Mouse (Mus musculus): ENCODE results near the gene Ctnna3. TPM values are rescaled to one million over a fixed set of nuclear protein-coding genes. Genes with fewer than 3 reads are reported as not detected.
"Not testable (repeated sequence)": the region's sequence is repeated elsewhere in the genome, so short reads cannot be mapped to it uniquely, and the experiment has no call there.

Ctnna3 gene
- polyA plus RNA-seq, 1 experiment from 2014 or later: 1.8 TPM

- H3K36me3 ChIP-seq; ATAC-seq (ENCODE audit: low FRiP score, low read depth); H3K9me3 ChIP-seq; H3K9ac ChIP-seq; H3K4me1 ChIP-seq (replicated peaks); H3K4me2 ChIP-seq; H3K4me3 ChIP-seq; H3K27me3 ChIP-seq; H3K27ac ChIP-seq (replicated peaks): not testable (repeated sequence)
- 31% methylated on average over 3 of the region's 3 CpGs for WGBS
Observed at GRCm38 (mm10) chr10:64744099-64744498, 1314.2 kb downstream of the Ctnna3 start.

DNA sequence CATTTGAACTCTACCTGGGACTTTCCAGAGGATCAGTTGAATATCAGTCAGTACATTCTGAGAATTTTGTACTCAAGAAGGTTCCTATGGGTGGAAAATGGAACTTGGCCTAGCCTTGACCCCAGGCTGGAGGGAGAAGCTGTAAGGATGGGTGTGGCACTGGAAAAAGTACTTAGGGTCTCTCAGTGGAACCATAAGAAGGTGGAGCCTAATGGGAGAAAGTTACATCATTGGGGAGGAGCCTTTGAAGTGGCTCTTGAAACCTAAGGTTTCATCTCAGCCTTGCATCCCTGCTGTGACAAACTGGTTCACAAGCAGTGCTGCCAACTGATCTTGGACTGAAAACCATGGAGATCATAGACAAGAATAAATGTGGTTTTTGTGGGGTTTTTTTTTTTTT, 1318.8 kb downstream of the Ctnna3 start:
- H3K4me2 ChIP-seq: no peak overlapping the region
- H3K36me3 ChIP-seq: no peaks in the 10 kb centered on the region
- no peak overlapping the region for H3K27ac ChIP-seq (replicated peaks)
- H3K4me3 ChIP-seq: no peak overlapping the region
- 0 out of 2 replicates have a peak, but pooled peaks cover 2% of the 10 kb centered on the region for H3K9me3 ChIP-seq
- no peak overlapping the region for H3K9ac ChIP-seq
- no peaks in the 10 kb centered on the region for H3K4me1 ChIP-seq (replicated peaks)
- ATAC-seq (ENCODE audit: low FRiP score, low read depth): no peak
- no peaks in the 10 kb centered on the region for H3K27me3 ChIP-seq

DNA sequence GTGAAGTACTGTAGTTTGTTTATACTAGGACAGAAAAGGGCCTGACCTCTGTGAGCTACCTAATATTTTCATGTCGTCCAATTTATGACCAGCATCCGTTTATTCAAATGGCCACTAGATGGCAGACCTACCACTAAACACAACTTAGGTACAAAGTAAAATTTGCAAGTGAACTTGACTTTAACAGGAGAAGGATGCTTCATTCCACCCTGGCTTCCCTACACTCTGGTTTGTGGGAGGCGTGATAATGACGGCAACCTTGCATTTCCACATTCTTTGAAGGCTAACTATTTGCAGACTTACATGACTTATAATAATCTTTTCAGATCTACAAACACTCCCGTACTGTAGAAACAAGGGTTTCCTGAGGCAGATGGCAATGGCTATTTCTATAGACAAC, 1320.9 kb downstream of the Ctnna3 start:
- no peak overlapping the region for H3K27ac ChIP-seq (replicated peaks)
- no peaks in the 10 kb centered on the region for H3K4me1 ChIP-seq (replicated peaks)
- no peak for ATAC-seq (ENCODE audit: low FRiP score, low read depth)
- no peak overlapping the region for H3K4me3 ChIP-seq
- 0 out of 2 replicates have a peak, but pooled peaks cover 3% of the 10 kb centered on the region for H3K9me3 ChIP-seq
- no peak overlapping the region for H3K9ac ChIP-seq
- 42% methylated on average over 5 of the region's 5 CpGs for WGBS
- H3K36me3 ChIP-seq: no peaks in the 10 kb centered on the region
- no peaks in the 10 kb centered on the region for H3K27me3 ChIP-seq
- no peak overlapping the region for H3K4me2 ChIP-seq

GRCm38 (mm10) chr10:64836315-64836714, 1406.4 kb downstream of the Ctnna3 start:
- 86% methylated on average over 1 of the region's 1 CpGs for WGBS
- no peak for ATAC-seq (ENCODE audit: low FRiP score, low read depth)
- no peaks in the 10 kb centered on the region for H3K4me1 ChIP-seq (replicated peaks)
- no peak overlapping the region for H3K4me3 ChIP-seq
- H3K9ac ChIP-seq: no peak overlapping the region
- no peaks in the 10 kb centered on the region for H3K9me3 ChIP-seq
- H3K4me2 ChIP-seq: no peak overlapping the region
- no peak overlapping the region for H3K27ac ChIP-seq (replicated peaks)
- H3K27me3 ChIP-seq: no peaks in the 10 kb centered on the region
- H3K36me3 ChIP-seq: no peaks in the 10 kb centered on the region

GRCm38 (mm10) chr10:64861439-64861838, 1431.5 kb downstream of the Ctnna3 start:
- Histone ChIP-seq H3K9me3 (no peaks in the 10 kb centered on the region), H3K27me3 (no peaks in the 10 kb centered on the region), H3K4me2 (no peak overlapping the region), H3K4me3 (no peak overlapping the region), H3K9ac (no peak overlapping the region), H3K36me3 (no peaks in the 10 kb centered on the region), H3K4me1 (replicated peaks) (no peaks in the 10 kb centered on the region), H3K27ac (replicated peaks) (no peak overlapping the region)
- WGBS: 83% methylated on average over 2 of the region's 2 CpGs
- no peak for ATAC-seq (ENCODE audit: low FRiP score, low read depth)

DNA sequence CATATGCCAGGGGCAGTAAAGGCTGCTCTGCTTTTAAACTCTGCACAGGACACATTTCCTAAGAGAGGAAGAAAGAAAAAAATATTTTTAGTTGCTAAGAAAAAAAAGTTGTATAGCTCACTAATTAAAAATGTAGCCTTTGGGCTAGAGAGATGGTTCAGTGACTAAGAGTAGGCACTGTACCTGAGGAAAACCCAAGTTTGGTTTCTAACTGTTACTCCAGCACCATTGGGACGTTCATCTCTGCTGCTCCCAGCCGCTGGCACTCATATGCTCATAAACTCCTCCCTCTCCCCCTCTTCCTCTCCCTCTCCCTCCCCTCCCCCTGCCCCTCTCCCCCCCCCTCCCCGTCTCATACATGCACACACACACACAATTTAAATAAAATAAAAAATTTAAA, 1441.0 kb downstream of the Ctnna3 start:
- no peaks in the 10 kb centered on the region for H3K36me3 ChIP-seq
- H3K4me3 ChIP-seq: no peak overlapping the region
- 51% methylated on average over 3 of the region's 3 CpGs for WGBS
- no peak overlapping the region for H3K9ac ChIP-seq
- no peaks in the 10 kb centered on the region for H3K9me3 ChIP-seq
- no peak overlapping the region for H3K4me2 ChIP-seq
- ATAC-seq (ENCODE audit: low FRiP score, low read depth): no peak
- no peak overlapping the region for H3K27ac ChIP-seq (replicated peaks)
- no peaks in the 10 kb centered on the region for H3K27me3 ChIP-seq
- no peaks in the 10 kb centered on the region for H3K4me1 ChIP-seq (replicated peaks)

GRCm38 (mm10) chr10:64876506-64876905, 1446.6 kb downstream of the Ctnna3 start:
- ATAC-seq (ENCODE audit: low FRiP score, low read depth): no peak
- 93% methylated on average over 2 of the region's 2 CpGs for WGBS

DNA sequence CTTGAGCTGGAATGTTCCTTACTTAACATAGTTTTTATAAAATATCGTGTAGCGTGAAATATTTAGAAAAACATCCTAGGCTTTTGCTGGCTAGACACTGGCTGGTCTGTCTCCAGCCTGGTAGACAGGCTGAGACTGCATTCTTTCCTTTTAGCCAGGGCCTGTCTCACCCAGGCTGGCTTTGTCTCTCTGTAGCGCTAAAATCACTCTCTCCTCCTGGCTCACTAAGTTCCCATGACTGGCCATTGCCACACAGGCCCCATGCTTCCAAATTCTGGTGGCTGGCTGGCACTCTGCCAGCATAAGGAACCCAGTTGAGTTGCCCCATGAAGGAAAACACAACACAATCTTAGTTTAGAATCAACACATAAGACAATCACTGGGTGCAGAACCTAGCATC, 1450.0 kb downstream of the Ctnna3 start:
- ATAC-seq (ENCODE audit: low FRiP score, low read depth): no peak
- H3K9ac ChIP-seq: no peak overlapping the region
- 63% methylated on average over 3 of the region's 3 CpGs for WGBS
- H3K27ac ChIP-seq (replicated peaks): no peak overlapping the region
- no peak overlapping the region for H3K4me3 ChIP-seq
- no peak overlapping the region for H3K4me2 ChIP-seq
- H3K36me3 ChIP-seq: no peaks in the 10 kb centered on the region
- no peaks in the 10 kb centered on the region for H3K4me1 ChIP-seq (replicated peaks)
- no peaks in the 10 kb centered on the region for H3K27me3 ChIP-seq
- no peaks in the 10 kb centered on the region for H3K9me3 ChIP-seq

More at GRCm38 (mm10) chr10:64876506-64876905, 1446.6 kb downstream of the Ctnna3 start:
- Histone ChIP-seq H3K4me3 (no peak overlapping the region), H3K4me1 (replicated peaks) (no peaks in the 10 kb centered on the region), H3K36me3 (no peaks in the 10 kb centered on the region), H3K9ac (no peak overlapping the region), H3K27me3 (no peaks in the 10 kb centered on the region), H3K4me2 (no peak overlapping the region), H3K27ac (replicated peaks) (no peak overlapping the region), H3K9me3 (no peaks in the 10 kb centered on the region)

DNA sequence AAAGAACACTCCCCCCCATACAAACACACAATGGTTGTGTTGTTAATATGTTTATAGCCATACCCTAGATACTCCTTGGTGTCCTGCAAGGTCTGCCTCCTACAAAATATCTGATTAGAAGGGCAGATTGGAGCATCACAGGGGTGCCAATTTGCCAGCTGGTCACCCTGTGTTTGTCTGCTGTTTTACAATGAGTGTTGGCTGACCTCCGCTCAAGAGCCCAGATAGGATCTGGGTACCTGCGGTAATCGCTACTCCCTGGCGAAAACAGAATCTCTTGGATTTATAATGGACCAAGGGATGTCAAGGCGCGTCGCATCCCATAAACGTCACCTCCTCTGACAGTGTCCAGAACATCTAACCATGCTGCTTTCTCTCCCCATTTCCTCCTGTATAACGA, 1457.0 kb downstream of the Ctnna3 start:
- Histone ChIP-seq H3K4me1 (replicated peaks) (no peaks in the 10 kb centered on the region), H3K4me3 (no peak overlapping the region), H3K36me3 (no peaks in the 10 kb centered on the region), H3K27ac (replicated peaks) (no peak overlapping the region), H3K27me3 (no peaks in the 10 kb centered on the region), H3K4me2 (no peak overlapping the region), H3K9me3 (no peaks in the 10 kb centered on the region), H3K9ac (no peak overlapping the region)
- peak; percentile 34; the same call in 1 of the 2 replicates for ATAC-seq (ENCODE audit: low FRiP score, low read depth)
- WGBS: 84% methylated on average over 9 of the region's 9 CpGs

GRCm38 (mm10) chr10:64892458-64892857, 1462.6 kb downstream of the Ctnna3 start:
- H3K4me2 ChIP-seq: no peak overlapping the region
- no peak overlapping the region for H3K4me3 ChIP-seq
- H3K9me3 ChIP-seq: no peaks in the 10 kb centered on the region
- ATAC-seq (ENCODE audit: low FRiP score, low read depth): no peak
- no peak overlapping the region for H3K9ac ChIP-seq
- no peak overlapping the region for H3K27ac ChIP-seq (replicated peaks)
- H3K36me3 ChIP-seq: no peaks in the 10 kb centered on the region
- H3K4me1 ChIP-seq (replicated peaks): no peaks in the 10 kb centered on the region
- H3K27me3 ChIP-seq: no peaks in the 10 kb centered on the region

- no peak overlapping the region for H3K4me3 ChIP-seq
- H3K36me3 ChIP-seq: no peaks in the 10 kb centered on the region
- no peak for ATAC-seq (ENCODE audit: low FRiP score, low read depth)
- H3K27me3 ChIP-seq: no peaks in the 10 kb centered on the region
- H3K4me2 ChIP-seq: no peak overlapping the region
- no peaks in the 10 kb centered on the region for H3K4me1 ChIP-seq (replicated peaks)
- H3K27ac ChIP-seq (replicated peaks): no peak overlapping the region
- WGBS: 94% methylated on average over 1 of the region's 1 CpGs
- H3K9ac ChIP-seq: no peak overlapping the region
- no peaks in the 10 kb centered on the region for H3K9me3 ChIP-seq
Observed at GRCm38 (mm10) chr10:64898739-64899138, 1468.8 kb downstream of the Ctnna3 start.

- Histone ChIP-seq H3K27me3 (no peaks in the 10 kb centered on the region), H3K36me3 (no peaks in the 10 kb centered on the region), H3K4me3 (no peak overlapping the region), H3K9ac (no peak overlapping the region), H3K4me1 (replicated peaks) (no peaks in the 10 kb centered on the region), H3K9me3 (no peaks in the 10 kb centered on the region), H3K27ac (replicated peaks) (no peak overlapping the region), H3K4me2 (no peak overlapping the region)
- no peak for ATAC-seq (ENCODE audit: low FRiP score, low read depth)
- WGBS: 84% methylated on average over 3 of the region's 3 CpGs
Observed at GRCm38 (mm10) chr10:64901726-64902125, 1471.8 kb downstream of the Ctnna3 start.

- Histone ChIP-seq H3K9me3 (no peaks in the 10 kb centered on the region), H3K27me3 (no peaks in the 10 kb centered on the region), H3K4me1 (replicated peaks) (no peaks in the 10 kb centered on the region), H3K4me2 (no peak overlapping the region), H3K4me3 (no peak overlapping the region), H3K9ac (no peak overlapping the region), H3K27ac (replicated peaks) (no peak overlapping the region), H3K36me3 (no peaks in the 10 kb centered on the region)
- ATAC-seq (ENCODE audit: low FRiP score, low read depth): no peak
- WGBS: 72% methylated on average over 7 of the region's 7 CpGs
Observed at GRCm38 (mm10) chr10:64940975-64941374, 1511.1 kb downstream of the Ctnna3 start.
